Mouse (Mus musculus) liver, embryonic 14.5 days (tissue): Measurements from ENCODE around the gene Mrpl20. TPM values are rescaled to one million over a fixed set of nuclear protein-coding genes. Genes with fewer than 3 reads are reported as not detected.

ENCODE experiments used
- ATAC-seq: fragments of 200-750 bp; cut with Nextera tagmentation; 2 replicates; pipeline ENCODE4 v1.8.0; 2017; ENCODE audit warnings: moderate number of reproducible peaks, mild to moderate bottlenecking, moderate library complexity; ENCODE audit not compliant: insufficient read depth
- DNase-seq, 3 experiments: peaks; one replicate each; pipeline ENCODE4 v3.0.0-alpha.2; 2012 to 2013; ENCODE audit warnings: low read depth in 3 of 3, low spot score in 3 of 3
- H3K27ac ChIP-seq: fragments of 300-500 bp; sonication (generic); 2 replicates; pipeline ENCODE4 v1.5.1; 2014; ENCODE audit warnings: moderate library complexity, mild to moderate bottlenecking, control low read depth, inconsistent platforms
- H3K27me3 ChIP-seq: fragments of 300-500 bp; sonication (generic); 2 replicates; pipeline ENCODE4 v1.6.1; 2014; ENCODE audit warnings: mild to moderate bottlenecking, low read length, moderate library complexity; ENCODE audit not compliant: control insufficient read depth, insufficient read depth
- H3K36me3 ChIP-seq: fragments of 300-500 bp; sonication (generic); replicated peaks from 2 replicates; pipeline ENCODE4 v1.6.1; 2014; ENCODE audit warnings: low read depth; ENCODE audit not compliant: control insufficient read depth, insufficient read depth
- H3K4me1 ChIP-seq, 2 experiments: fragments of 200-500 bp in 1 of 2; fragments of 300-500 bp in 1 of 2; sonication (generic) in 1 of 2; replicated peaks; 2 replicates each; pipeline ENCODE4 v1.6.1; 2012 to 2014; ENCODE audit warnings: antibody characterized with exemption in 1 of 2, inconsistent platforms in 1 of 2, low read length in 1 of 2; ENCODE audit not compliant: control insufficient read depth in 2 of 2, insufficient read depth in 2 of 2
- H3K4me2 ChIP-seq: fragments of 300-500 bp; sonication (generic); 2 replicates; pipeline ENCODE4 v1.6.1; 2014; ENCODE audit warnings: low read depth, mild to moderate bottlenecking, control low read depth, moderate library complexity
- H3K4me3 ChIP-seq, 2 experiments: fragments of 200-500 bp in 1 of 2; fragments of 300-500 bp in 1 of 2; sonication (generic) in 1 of 2; 2 replicates each; pipeline ENCODE4 v1.5.1; 2012 to 2014; ENCODE audit warnings: low read depth in 2 of 2, low read length in 2 of 2, mild to moderate bottlenecking in 2 of 2, control low read depth in 1 of 2, inconsistent platforms in 1 of 2, moderate library complexity in 1 of 2; ENCODE audit not compliant: insufficient read depth in 1 of 2
- H3K9ac ChIP-seq: fragments of 300-500 bp; sonication (generic); replicated peaks from 2 replicates; pipeline ENCODE4 v1.6.1; 2014; ENCODE audit warnings: mild to moderate bottlenecking, control low read depth, moderate library complexity
- H3K9me3 ChIP-seq: fragments of 300-500 bp; sonication (generic); 2 replicates; pipeline ENCODE4 v1.6.1; 2016; ENCODE audit warnings: low read length, mixed read lengths; ENCODE audit not compliant: control insufficient read depth
- CTCF ChIP-seq: IDR thresholded peaks from 2 replicates; pipeline ENCODE4 v1.5.1; 2016; ENCODE audit warnings: antibody characterized with exemption, low read depth, control low read depth
- EP300 ChIP-seq: IDR thresholded peaks from 2 replicates; pipeline ENCODE4 v1.6.1; 2016; ENCODE audit warnings: antibody characterized with exemption, low read depth
- WGBS: fragments of 180-500 bp; shearing (Covaris S2); extraction: QIAGEN DNeasy Blood & Tissue Kit; methylation state at CpG from one replicate; pipeline ENCODE4 v1.1.7; 2014; ENCODE audit not compliant: insufficient replicate concordance; 5-methylcytosine and 5-hydroxymethylcytosine counted together
- polyA plus RNA-seq, 2 experiments: library from polyadenylated mRNA; depleted of rRNA in 1 of 2; stranded (reverse) in 1 of 2; unstranded in 1 of 2; fragments of >200 nt; fragmentation: Nextera tagmentation in 1 of 2; extraction: Ambion mirVana in 1 of 2; gene quantifications; 2 replicates each; pipeline versions ENCODE4 v1.2.1 to v1.2.3; 2012 to 2014

Gene Mrpl20
- polyA plus RNA-seq, 2 experiments = 62.8 to 200 TPM

GRCm38 (mm10) chr4:155821025-155821424, 18.3 kb downstream of the Mrpl20 start:
- H3K4me3 ChIP-seq = no peak overlapping the region
- DNase-seq = no peak
- no peak overlapping the region for H3K4me2 ChIP-seq
- WGBS = 78% methylated on average over 7 of the region's 7 CpGs
- peaks cover 90% of the 10 kb centered on the region for H3K36me3 ChIP-seq
- H3K9me3 ChIP-seq = no peaks in the 10 kb centered on the region
- H3K4me1 ChIP-seq = no peaks in the 10 kb centered on the region
- H3K9ac ChIP-seq = no peak overlapping the region
- no peak for ATAC-seq
- no peak overlapping the region for H3K27ac ChIP-seq
- H3K27me3 ChIP-seq = no peaks in the 10 kb centered on the region
- TF ChIP-seq CTCF = peak; percentile 48
- no peak for TF ChIP-seq EP300

GRCm38 (mm10) chr4:155823443-155823842, 20.8 kb downstream of the Mrpl20 start:
- Histone ChIP-seq H3K27ac (no peak overlapping the region), H3K9me3 (no peaks in the 10 kb centered on the region), H3K4me1 (no peaks in the 10 kb centered on the region), H3K9ac (no peak overlapping the region), H3K27me3 (no peaks in the 10 kb centered on the region), H3K36me3 (peaks cover 86% of the 10 kb centered on the region), H3K4me3 (no peak overlapping the region), H3K4me2 (no peak overlapping the region)
- no peak for ATAC-seq
- 95% methylated on average over 16 of the region's 16 CpGs for WGBS
- DNase-seq = no peak
- no peak for TF ChIP-seq CTCF
- no peak for TF ChIP-seq EP300

- Histone ChIP-seq H3K27ac (no peak overlapping the region), H3K4me2 (no peak overlapping the region; the same call in 1 of the 2 replicates), H3K9me3 (no peaks in the 10 kb centered on the region), H3K4me3 (no peak overlapping the region), H3K4me1 (peaks cover 6 to 13% of the 10 kb centered on the region in 2 experiments; a peak in 3 of 4 replicates), H3K36me3 (peaks cover 32% of the 10 kb centered on the region), H3K9ac (no peak overlapping the region), H3K27me3 (no peaks in the 10 kb centered on the region)
- no peak for DNase-seq
- TF ChIP-seq CTCF (no peak), EP300 (no peak)
- no peak for ATAC-seq
- WGBS = 83% methylated on average over 4 of the region's 4 CpGs
Measured at GRCm38 (mm10) chr4:155829866-155830265, 27.2 kb downstream of the Mrpl20 start.

GRCm38 (mm10) chr4:155830596-155830995, 27.9 kb downstream of the Mrpl20 start:
- no peak for TF ChIP-seq CTCF
- TF ChIP-seq EP300 = no peak
- H3K27ac ChIP-seq = peak overlapping the region; percentile 51; the same call in 1 of the 2 replicates
- WGBS = 48% methylated on average over 8 of the region's 8 CpGs

GRCm38 (mm10) chr4:155831205-155831766, 28.6 kb downstream of the Mrpl20 start, which contains the start of gene Aurkaip1:
Aurkaip1 (plus strand) TSS chr4:155831272.
- peak; percentile 93 for DNase-seq
- peak within 1 kb of the TSS; percentile 75 for H3K27ac ChIP-seq
- under 1% methylated on average over 49 of the region's 49 CpGs for WGBS
- ATAC-seq = peak; percentile 96
- H3K4me1 ChIP-seq = peaks cover 6 to 13% of the 10 kb centered on the region in 2 experiments; a peak in 3 of 4 replicates
- H3K9me3 ChIP-seq = no peaks in the 10 kb centered on the region
- peak within 1 kb of the TSS; percentile 90 to 95 for H3K4me3 ChIP-seq
- TF ChIP-seq CTCF (peak; percentile 98), EP300 (0 out of 2 replicates have a peak, but pooled peaks have one; percentile 11)
- H3K9ac ChIP-seq = peak within 1 kb of the TSS; percentile 95
- H3K4me2 ChIP-seq = peak within 1 kb of the TSS; percentile 85
- peaks cover 22% of the 10 kb centered on the region for H3K36me3 ChIP-seq
- H3K27me3 ChIP-seq = no peaks in the 10 kb centered on the region

More at GRCm38 (mm10) chr4:155830596-155830995, 27.9 kb downstream of the Mrpl20 start:
- Histone ChIP-seq H3K4me3 (peak overlapping the region; percentile 43 to 95; a peak in 3 of 4 replicates), H3K9ac (peak overlapping the region; percentile 45; the same call in 1 of the 2 replicates), H3K9me3 (no peaks in the 10 kb centered on the region), H3K36me3 (peaks cover 27% of the 10 kb centered on the region), H3K27me3 (no peaks in the 10 kb centered on the region), H3K4me2 (peak overlapping the region; percentile 85), H3K4me1 (peaks cover 6 to 13% of the 10 kb centered on the region in 2 experiments; a peak in 3 of 4 replicates)
- ATAC-seq (no peak), DNase-seq (no peak)
